Mouse (Mus musculus): ENCODE data around the gene Gapdhs. TPM values are rescaled to one million over a fixed set of nuclear protein-coding genes. Genes with fewer than 3 reads are reported as not detected.
"Not testable (repeated sequence)": the region's sequence is repeated elsewhere in the genome, so short reads cannot be mapped to it uniquely, and the experiment has no call there.

Gapdhs gene
- polyA plus RNA-seq, 1 experiment from 2014 or later: 0.46 TPM

DNA sequence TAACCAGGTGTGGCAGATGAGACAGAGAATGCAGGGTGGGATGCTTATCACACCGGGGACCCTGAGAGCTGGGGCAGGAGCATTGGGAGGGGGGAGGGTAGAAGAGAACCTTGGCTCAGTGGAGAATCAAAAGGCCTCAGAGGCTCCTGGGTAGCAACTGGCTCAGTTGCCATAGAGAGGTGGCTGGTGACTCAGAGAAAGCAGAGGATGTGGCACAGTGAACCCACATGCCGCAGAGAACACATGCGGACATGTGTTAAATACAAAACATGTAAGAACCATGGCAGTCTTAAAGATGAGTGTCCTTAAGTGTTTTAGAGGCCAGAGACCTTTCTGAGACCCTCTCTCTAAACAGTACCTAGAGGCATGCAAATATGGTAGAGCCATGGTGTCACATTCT lies 7.3 kb downstream of the Gapdhs start:
- no peaks in the 10 kb centered on the region for H3K4me1 ChIP-seq
- H3K9me3 ChIP-seq: no peaks in the 10 kb centered on the region
- no peaks in the 10 kb centered on the region for H3K27me3 ChIP-seq
- no peak overlapping the region for H3K9ac ChIP-seq
- ATAC-seq (ENCODE audit: borderline replicate concordance, extremely low read depth, low FRiP score, low TSS enrichment): no peak
- peaks cover 17% of the 10 kb centered on the region for H3K36me3 ChIP-seq
- H3K27ac ChIP-seq: no peak overlapping the region
- WGBS: 88% methylated on average over 3 of the region's 3 CpGs
- no peak overlapping the region for H3K4me2 ChIP-seq
- H3K4me3 ChIP-seq: no peak overlapping the region

DNA sequence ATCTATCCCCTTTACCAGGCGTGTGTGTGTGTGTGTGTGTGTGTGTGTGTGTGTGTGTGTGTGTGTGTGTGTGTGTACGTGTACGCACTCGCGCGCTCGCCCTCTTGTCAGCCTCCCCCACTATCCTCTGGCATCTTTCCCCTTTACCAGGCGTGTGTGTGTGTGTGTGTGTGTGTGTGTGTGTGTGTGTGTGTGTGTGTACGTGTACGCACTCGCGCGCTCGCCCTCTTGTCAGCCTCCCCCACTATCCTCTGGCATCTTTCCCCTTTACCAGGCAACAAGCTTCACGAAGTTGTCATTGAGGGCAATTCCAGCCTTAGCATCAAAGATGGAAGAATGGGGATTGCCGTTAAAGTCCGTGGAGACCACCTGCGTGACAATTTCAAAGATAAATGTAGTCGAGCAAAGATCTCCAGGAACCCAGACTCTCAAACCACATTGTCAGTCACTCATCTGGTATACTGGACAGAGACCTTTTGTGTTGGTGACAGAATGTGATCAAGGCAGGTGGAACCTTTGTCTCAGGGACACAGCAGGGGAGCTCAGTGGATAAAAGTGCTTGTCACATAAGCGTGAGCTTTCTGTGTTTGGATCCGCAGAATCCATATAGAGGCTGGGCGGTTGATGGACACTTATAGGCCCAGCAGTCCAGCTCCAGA lies 13.3 kb downstream of the Gapdhs start:
- 22% methylated on average over 14 of the region's 22 CpGs for WGBS
- peak overlapping the region; percentile 76 for H3K4me3 ChIP-seq
- H3K4me2 ChIP-seq: peak overlapping the region; percentile 76
- not testable (repeated sequence) for H3K9me3 ChIP-seq; ATAC-seq (ENCODE audit: borderline replicate concordance, extremely low read depth, low FRiP score, low TSS enrichment); H3K27me3 ChIP-seq; H3K36me3 ChIP-seq
- peak overlapping the region; percentile 81 for H3K9ac ChIP-seq
- H3K4me1 ChIP-seq: peaks cover 16% of the 10 kb centered on the region
- peak overlapping the region; percentile 60 for H3K27ac ChIP-seq

DNA sequence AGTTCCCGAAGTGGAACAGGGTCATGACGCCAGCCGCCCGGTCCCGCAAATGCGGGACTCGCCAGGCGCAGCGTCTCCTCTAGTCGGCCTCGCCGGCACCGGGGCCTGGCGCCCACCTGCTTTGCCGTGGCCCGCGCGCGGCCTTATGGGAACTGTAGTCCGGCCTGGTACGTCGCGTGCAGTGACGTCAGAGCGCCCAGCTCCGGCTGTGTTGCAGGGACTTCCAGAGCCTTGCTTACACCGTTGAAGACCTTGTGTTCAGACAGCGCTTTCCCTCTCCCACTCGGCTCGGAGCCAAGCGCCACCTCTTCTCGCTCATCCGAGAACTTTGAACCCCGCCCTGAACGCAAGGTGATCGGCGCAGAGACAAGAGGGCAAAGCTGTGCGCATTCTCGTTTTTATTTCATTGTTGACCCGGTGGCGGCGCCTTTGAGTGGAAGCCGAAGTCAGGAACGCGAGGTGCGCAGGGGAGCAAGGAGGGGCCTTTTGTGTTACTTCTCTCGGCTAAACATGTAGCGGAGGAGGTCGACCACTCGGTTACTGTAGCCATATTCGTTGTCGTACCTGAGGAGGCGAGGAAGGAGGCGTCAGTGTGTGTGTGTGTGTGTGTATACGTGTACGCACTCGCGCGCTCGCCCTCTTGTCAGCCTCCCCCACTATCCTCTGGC lies 14.0 kb downstream of the Gapdhs start, which contains the start of gene Tmem147:
TSS of gene Tmem147 (minus strand) at position 145 of the 668 bp plus-strand sequence.
- Histone ChIP-seq H3K4me1 (peaks cover 16% of the 10 kb centered on the region), H3K36me3 (peaks cover 9% of the 10 kb centered on the region), H3K4me2 (peak within 1 kb of the TSS; percentile 76), H3K9me3 (no peaks in the 10 kb centered on the region), H3K27me3 (no peaks in the 10 kb centered on the region), H3K9ac (peak within 1 kb of the TSS; percentile 81), H3K27ac (peak within 1 kb of the TSS; percentile 60), H3K4me3 (peak within 1 kb of the TSS; percentile 76)
- WGBS: under 1% methylated on average over 60 of the region's 60 CpGs
- peak; percentile 97 for ATAC-seq (ENCODE audit: borderline replicate concordance, extremely low read depth, low FRiP score, low TSS enrichment)

- Histone ChIP-seq H3K4me1 (peaks cover 16% of the 10 kb centered on the region), H3K27ac (no peak overlapping the region), H3K9me3 (no peaks in the 10 kb centered on the region), H3K27me3 (no peaks in the 10 kb centered on the region), H3K9ac (peak overlapping the region; percentile 81), H3K4me2 (peak overlapping the region; percentile 76), H3K36me3 (peaks cover 9% of the 10 kb centered on the region), H3K4me3 (peak overlapping the region; percentile 76)
- peak; percentile 43; the same call in 1 of the 2 replicates for ATAC-seq (ENCODE audit: borderline replicate concordance, extremely low read depth, low FRiP score, low TSS enrichment)
- WGBS: 6% methylated on average over 26 of the region's 26 CpGs
These were observed 14.6 kb downstream of the Gapdhs start for GRCm38 (mm10) chr7:30728739-30729395.

- no peak overlapping the region for H3K27ac ChIP-seq
- H3K27me3 ChIP-seq: no peaks in the 10 kb centered on the region
- ATAC-seq (ENCODE audit: borderline replicate concordance, extremely low read depth, low FRiP score, low TSS enrichment): no peak
- peaks cover 9% of the 10 kb centered on the region for H3K36me3 ChIP-seq
- H3K4me2 ChIP-seq: peak overlapping the region; percentile 76
- H3K4me3 ChIP-seq: peak overlapping the region; percentile 76
- H3K9ac ChIP-seq: peak overlapping the region; percentile 81
- H3K9me3 ChIP-seq: no peaks in the 10 kb centered on the region
- WGBS: 66% methylated on average over 6 of the region's 6 CpGs
- peaks cover 16% of the 10 kb centered on the region for H3K4me1 ChIP-seq
These were observed 15.3 kb downstream of the Gapdhs start for GRCm38 (mm10) chr7:30728214-30728613.

DNA sequence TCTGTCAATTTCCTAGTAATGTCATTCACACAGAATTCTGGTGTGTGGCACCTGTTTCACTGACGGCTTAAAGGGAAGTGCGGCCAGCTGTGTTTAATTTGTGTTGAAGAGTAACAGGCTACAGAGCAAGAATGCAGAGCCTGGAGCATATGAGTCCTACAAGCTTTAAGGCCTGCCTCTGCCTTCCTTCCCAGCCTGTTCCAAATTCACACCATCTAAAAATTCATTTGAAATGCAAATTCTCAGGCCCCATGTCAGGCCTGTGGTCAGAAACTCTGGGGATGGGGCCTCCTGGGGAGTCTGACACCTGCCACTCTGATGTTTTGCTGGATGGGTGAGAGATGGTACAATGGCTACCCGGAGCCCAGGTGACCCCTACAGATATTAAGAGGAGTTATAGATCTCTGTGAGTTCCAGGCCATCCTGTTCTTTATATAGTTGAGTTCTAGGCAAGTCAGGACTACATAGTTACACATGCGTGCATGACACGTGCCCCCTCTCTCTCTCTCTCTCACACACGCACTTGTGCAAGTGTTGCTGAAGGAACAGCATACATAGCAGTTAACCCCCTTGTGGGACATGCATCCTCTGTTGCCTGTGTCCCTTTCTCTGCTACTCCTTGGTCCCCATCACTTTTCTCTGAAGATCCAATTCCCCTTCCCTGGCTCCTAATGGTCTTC lies 20.1 kb downstream of the Gapdhs start:
- no peaks in the 10 kb centered on the region for H3K27me3 ChIP-seq
- ATAC-seq (ENCODE audit: borderline replicate concordance, extremely low read depth, low FRiP score, low TSS enrichment): no peak
- H3K4me2 ChIP-seq: no peak overlapping the region
- peaks cover 5% of the 10 kb centered on the region for H3K4me1 ChIP-seq
- H3K36me3 ChIP-seq: peaks cover 4% of the 10 kb centered on the region; the same call in 1 of the 2 replicates
- no peaks in the 10 kb centered on the region for H3K9me3 ChIP-seq
- no peak overlapping the region for H3K27ac ChIP-seq
- WGBS: 57% methylated on average over 6 of the region's 6 CpGs
- H3K4me3 ChIP-seq: no peak overlapping the region
- H3K9ac ChIP-seq: no peak overlapping the region

GRCm38 (mm10) chr7:30721286-30721685 lies 22.2 kb downstream of the Gapdhs start:
- Histone ChIP-seq H3K4me3 (no peak overlapping the region), H3K4me1 (peaks cover 12% of the 10 kb centered on the region), H3K27me3 (peaks cover 19% of the 10 kb centered on the region), H3K4me2 (no peak overlapping the region), H3K36me3 (no peaks in the 10 kb centered on the region), H3K9me3 (no peaks in the 10 kb centered on the region), H3K27ac (no peak overlapping the region), H3K9ac (no peak overlapping the region)
- 82% methylated on average over 7 of the region's 7 CpGs for WGBS
- no peak for ATAC-seq (ENCODE audit: borderline replicate concordance, extremely low read depth, low FRiP score, low TSS enrichment)

GRCm38 (mm10) chr7:30719669-30720068 lies 23.8 kb downstream of the Gapdhs start:
- H3K4me3 ChIP-seq: no peak overlapping the region
- no peaks in the 10 kb centered on the region for H3K36me3 ChIP-seq
- WGBS: 86% methylated on average over 5 of the region's 5 CpGs
- no peak overlapping the region for H3K4me2 ChIP-seq
- ATAC-seq (ENCODE audit: borderline replicate concordance, extremely low read depth, low FRiP score, low TSS enrichment): no peak
- H3K9me3 ChIP-seq: no peaks in the 10 kb centered on the region
- H3K9ac ChIP-seq: no peak overlapping the region
- H3K27ac ChIP-seq: no peak overlapping the region
- H3K4me1 ChIP-seq: peaks cover 12% of the 10 kb centered on the region
- H3K27me3 ChIP-seq: peaks cover 26% of the 10 kb centered on the region

DNA sequence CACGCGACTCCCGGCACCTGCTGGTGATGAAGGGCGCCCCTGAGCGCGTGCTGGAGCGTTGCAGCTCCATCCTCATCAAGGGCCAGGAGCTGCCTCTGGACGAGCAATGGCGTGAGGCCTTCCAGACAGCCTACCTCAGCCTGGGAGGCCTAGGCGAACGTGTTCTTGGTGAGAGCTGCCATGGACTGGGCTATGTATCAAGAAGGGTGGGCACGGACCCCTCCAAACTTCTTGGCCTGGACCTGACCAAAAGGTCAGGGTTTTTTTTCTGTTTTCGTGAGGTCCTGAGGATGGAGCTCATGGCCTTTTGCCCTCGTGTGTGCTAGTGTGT lies 25.8 kb downstream of the Gapdhs start:
- ATAC-seq (ENCODE audit: borderline replicate concordance, extremely low read depth, low FRiP score, low TSS enrichment): no peak
- H3K9ac ChIP-seq: no peak overlapping the region
- peaks cover 26% of the 10 kb centered on the region for H3K27me3 ChIP-seq

DNA sequence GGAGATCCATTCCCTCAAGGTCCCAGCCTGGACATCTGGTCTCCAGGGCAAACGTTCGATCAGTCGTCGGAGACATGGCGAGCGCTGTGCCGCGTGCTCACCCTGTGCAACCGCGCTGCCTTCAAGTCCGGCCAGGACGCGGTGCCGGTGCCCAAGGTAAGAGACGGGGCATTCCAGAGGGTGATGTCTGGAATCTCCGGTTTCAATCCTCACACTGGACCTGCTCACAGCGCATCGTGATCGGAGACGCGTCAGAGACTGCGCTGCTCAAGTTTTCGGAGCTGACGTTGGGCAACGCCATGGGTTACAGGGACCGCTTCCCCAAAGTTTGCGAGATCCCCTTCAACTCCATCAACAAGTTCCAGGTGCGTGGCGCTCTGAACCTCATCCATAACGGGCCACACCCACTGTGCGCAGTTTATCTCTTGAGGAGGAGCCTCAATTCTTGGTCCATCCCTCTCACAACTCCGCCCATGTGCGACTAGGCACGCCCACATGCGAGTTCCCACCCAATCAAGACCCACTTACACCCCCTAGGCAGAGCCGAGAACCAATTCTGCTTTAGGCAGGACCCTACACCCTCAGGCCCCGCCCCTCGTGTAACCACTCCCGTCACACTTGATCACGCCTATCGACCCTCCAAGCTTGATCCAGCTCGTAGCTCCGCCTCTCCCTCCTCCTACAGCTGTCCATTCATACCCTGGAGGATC lies 26.3 kb downstream of the Gapdhs start:
- H3K36me3 ChIP-seq: no peaks in the 10 kb centered on the region
- H3K27ac ChIP-seq: no peak overlapping the region
- H3K4me3 ChIP-seq: peak overlapping the region; percentile 33
- ATAC-seq (ENCODE audit: borderline replicate concordance, extremely low read depth, low FRiP score, low TSS enrichment): peak; percentile 94
- H3K27me3 ChIP-seq: peaks cover 26% of the 10 kb centered on the region
- H3K4me1 ChIP-seq: peaks cover 12% of the 10 kb centered on the region
- H3K9me3 ChIP-seq: no peaks in the 10 kb centered on the region
- peak overlapping the region; percentile 64 for H3K4me2 ChIP-seq
- WGBS: 2% methylated on average over 43 of the region's 43 CpGs
- peak overlapping the region; percentile 19; the same call in 1 of the 2 replicates for H3K9ac ChIP-seq

More for the DNA sequence above, 25.8 kb downstream of the Gapdhs start:
- WGBS: 11% methylated on average over 14 of the region's 14 CpGs
- no peak overlapping the region for H3K27ac ChIP-seq
- H3K9me3 ChIP-seq: no peaks in the 10 kb centered on the region
- H3K4me2 ChIP-seq: peak overlapping the region; percentile 64
- peak overlapping the region; percentile 33 for H3K4me3 ChIP-seq
- H3K36me3 ChIP-seq: no peaks in the 10 kb centered on the region
- H3K4me1 ChIP-seq: peaks cover 12% of the 10 kb centered on the region

GRCm38 (mm10) chr7:30711942-30712341 lies 31.5 kb downstream of the Gapdhs start, which contains the start of gene Atp4a:
Gene Atp4a (plus strand): TSS chr7:30712209.
- no peak for ATAC-seq (ENCODE audit: borderline replicate concordance, extremely low read depth, low FRiP score, low TSS enrichment)

More at GRCm38 (mm10) chr7:30711942-30712341, 31.5 kb downstream of the Gapdhs start, which contains the start of gene Atp4a:
- no peaks in the 10 kb centered on the region for H3K9me3 ChIP-seq
- no peak within 1 kb of the TSS for H3K4me2 ChIP-seq
- WGBS: 72% methylated on average over 3 of the region's 3 CpGs
- no peak within 1 kb of the TSS for H3K27ac ChIP-seq
- no peak within 1 kb of the TSS for H3K4me3 ChIP-seq
- H3K9ac ChIP-seq: no peak within 1 kb of the TSS
- peaks cover 2% of the 10 kb centered on the region; the same call in 1 of the 2 replicates for H3K4me1 ChIP-seq
- peaks cover 13% of the 10 kb centered on the region for H3K27me3 ChIP-seq
- no peaks in the 10 kb centered on the region for H3K36me3 ChIP-seq

Data from lung, embryonic 15.5 days (tissue).